Mouse (Mus musculus) ES-Bruce4 (cell line): Measurements from ENCODE around the gene Pde7b.

Experiments used
- CTCF ChIP-seq: IDR thresholded peaks from one replicate; pipeline ENCODE4 v1.8.1; 2011; ENCODE audit warnings: low read depth, low read length
- EP300 ChIP-seq: IDR thresholded peaks from 2 replicates; pipeline ENCODE4 v1.6.1; 2011; ENCODE audit warnings: low read depth, low read length; ENCODE audit not compliant: insufficient read depth
- POLR2A ChIP-seq: IDR thresholded peaks from one replicate; pipeline ENCODE4 v1.8.1; 2011; ENCODE audit warnings: low read length; ENCODE audit not compliant: insufficient read depth

DNA sequence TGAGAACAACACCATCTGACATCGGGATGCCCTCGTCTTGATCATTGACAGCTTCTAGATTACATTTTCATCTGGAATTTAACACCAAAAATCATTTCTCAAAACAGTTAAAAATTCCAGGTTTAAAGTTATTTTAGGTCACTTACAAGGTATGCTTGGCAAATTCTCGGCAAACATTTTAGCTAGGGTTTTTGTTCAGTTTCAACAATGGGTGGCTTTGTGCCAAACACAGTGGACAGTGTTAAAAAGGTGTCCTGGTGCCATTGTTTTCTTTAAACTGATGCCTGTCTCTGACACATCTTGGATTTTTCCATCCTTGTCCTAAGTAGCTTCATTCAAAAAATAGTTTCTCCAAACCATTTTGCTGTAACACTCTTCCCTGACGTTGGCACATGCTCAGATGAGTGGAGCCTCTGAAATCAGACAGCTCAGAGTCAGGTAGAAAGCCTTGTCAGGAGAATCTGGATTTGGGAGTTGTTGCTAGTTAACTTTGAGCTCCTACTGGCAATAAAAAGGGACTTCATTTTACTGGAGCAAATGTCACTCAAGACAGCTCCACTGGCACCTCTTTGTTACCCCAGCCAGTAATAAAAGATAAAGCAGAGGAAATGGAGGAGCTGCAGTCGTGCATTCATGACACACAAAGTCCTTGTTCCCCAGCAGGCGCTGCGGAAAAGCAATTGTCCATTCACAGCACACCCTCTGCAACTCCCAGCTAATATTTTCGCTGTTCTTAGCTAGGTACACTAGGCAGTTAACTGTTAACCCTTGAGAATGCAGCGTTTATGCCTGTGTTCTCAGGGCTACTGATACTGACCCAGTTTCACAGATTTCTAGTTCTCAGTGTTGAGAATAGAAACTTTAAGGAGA lies 2.0 kb downstream of the Pde7b start:
- TF ChIP-seq CTCF, result no peak
- no peak for TF ChIP-seq EP300
- TF ChIP-seq POLR2A, result no peak
